Mouse (Mus musculus): ENCODE measurements at regions not wholly inside any gene's neighbourhood (a gene's known extent, or its start where the extent isn't known, plus 50 kb on each side); places are given as distances from the start of the nearest gene placed in this dataset.
A peak's percentile ranks its signal among the peaks of the same experiment; 100 is the strongest.
"Not testable (repeated sequence)": the region's sequence is repeated elsewhere in the genome, so short reads cannot be mapped to it uniquely, and the experiment has no call there.

DNA sequence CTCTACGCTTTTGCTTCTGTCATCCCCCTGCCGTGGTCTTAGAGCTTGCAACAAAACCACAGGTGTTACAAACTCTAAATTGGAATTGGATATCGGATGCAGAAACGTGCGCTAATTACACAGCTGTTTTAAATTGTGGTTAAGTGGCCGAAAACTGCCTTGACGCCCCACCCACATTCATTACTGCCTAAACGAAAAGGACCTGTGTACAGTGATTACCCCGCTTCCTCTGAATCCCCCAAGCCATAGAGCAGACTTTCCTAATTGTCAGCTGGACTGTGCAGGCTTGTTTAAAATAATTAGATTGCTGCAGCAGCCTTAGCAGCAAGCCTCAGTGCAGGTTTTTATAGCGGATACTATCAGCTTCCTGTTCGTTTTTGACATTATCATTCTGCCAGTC, 94.7 kb downstream of the Cxxc4 start:
- no peak for DNase-seq

DNA sequence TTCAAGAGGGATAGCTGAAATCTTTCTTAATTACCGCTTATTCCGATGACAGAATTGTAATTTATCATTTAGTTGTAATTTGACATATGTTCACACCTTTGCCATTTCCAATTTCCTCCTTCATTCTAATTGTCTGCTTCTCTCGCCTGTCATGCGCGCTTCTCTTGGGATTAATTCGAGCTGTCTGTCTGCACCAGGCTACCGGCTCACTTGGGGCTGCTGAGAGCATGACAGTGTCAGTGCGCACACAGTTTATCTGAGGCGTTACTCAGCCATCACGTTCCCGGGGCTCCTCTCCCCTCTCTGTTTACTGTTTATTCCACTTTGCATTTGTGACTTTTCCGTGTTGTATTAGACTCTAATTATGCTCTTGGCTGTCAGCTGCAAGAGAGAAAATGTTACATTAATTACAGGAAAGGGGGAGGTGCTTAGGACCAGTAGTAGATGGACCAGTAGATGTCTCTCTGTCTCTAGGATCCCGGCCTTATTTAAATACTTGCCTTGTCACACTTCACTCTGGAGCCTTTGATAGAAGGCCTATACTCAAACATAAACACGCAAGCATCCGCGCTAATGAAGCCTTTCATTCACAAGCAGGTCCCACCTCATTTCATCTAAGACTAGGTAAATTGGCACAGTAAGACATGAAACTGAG, 95.3 kb downstream of the Cxxc4 start:
- peak; percentile 12 for DNase-seq

DNA sequence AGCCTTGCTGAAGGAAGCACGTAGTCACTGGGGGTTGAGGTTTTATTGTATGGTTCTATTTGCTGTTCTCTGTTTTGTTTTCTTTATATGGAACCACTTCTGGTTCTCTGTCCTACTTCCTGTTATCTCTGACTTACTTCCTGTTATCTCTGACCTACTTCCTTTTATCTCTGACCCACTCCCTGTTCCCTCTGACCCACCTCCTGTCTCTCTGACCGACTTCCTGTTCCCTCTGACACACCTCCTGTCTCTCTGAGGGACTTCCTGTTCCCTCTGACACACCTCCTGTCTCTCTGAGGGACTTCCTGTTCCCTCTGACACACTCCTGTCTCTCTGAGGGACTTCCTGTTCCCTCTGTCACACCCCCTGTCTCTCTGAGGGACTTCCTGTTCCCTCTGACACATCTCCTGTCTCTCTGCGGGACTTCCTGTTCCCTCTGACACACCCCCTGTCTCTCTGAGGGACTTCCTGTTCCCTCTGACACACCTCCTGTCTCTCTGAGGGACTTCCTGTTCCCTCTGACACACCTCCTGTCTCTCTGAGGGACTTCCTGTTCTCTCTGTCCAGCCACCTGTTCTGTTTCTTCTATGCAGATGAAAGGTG, 102.9 kb downstream of the Cxxc4 start:
- not testable (repeated sequence) for DNase-seq

DNA sequence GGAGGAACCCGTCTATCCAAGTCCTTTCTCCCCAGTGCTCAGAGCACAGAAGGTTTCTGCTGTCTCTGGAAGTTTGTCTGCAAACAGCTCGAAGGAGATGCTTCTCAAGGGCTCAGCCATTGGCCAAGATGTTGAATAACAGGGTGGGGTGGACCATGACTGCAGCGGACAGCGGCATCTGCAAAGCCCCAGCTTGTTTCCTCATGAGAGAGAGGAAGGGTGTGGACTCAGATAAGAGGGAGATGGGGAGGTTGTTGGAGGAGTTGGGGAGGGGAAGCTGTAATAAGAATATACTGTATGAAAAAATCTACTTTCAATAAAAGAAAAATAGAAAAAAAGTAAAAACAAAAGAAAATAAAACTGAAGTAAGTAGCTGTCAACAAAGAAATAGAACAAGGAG, 129.7 kb downstream of the Cxxc4 start:
- DNase-seq: no peak

DNA sequence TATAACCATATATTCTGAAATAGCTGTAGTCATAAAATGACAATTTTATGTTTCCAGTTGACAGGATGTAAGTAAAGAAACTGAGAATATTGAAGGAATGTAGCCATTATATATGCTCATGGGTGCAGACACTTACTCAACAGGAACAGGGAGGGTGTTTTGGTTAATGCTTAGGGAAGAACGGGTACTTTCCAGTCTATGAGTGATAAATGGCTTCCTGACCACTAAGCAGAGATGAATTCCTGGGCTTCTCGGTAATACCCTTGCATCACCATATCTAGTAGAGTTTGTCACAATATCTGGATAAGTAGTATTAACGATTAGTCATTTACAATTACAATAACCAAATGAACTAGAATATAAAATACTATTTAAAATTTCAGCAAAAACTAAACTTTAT, 130.5 kb downstream of the Cxxc4 start:
- no peak for DNase-seq

DNA sequence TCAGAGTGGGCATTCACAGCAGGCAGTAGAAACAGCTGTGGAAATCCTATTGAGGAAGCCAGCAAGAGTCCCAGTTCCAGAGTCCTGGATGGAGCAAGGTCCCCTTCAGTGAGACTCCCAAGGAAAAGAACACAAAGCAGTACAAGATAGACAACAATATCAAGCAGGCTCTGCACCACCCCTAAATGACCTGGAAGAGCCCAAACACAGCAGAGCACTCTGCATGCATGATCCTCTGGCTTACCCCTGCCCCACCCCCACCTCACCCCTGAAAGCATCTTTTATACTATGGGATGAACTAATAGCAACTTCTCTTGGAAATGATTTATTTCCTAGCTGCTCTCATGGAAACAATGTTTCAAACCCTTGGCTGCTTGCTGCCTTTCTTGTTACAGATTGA, 132.3 kb downstream of the Cxxc4 start:
- DNase-seq: no peak

DNA sequence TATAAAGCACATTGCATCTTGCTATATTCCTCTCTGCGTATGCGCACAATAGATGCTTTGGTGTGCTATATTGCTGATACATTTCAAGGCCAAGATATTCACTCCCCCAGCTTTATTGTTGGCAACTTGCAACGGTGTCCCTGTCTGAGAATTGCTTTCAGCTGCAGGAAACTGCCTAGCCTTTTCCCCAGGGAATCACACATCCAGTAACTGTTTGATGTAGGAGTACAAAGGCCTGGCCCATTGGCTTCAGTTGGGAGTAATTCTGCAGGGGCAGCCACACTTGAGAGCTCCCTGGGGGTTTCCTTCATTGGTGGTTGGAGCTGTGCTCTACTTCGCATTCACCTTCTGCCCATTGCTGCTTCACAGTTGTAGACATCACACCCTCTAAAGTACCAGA, 132.8 kb downstream of the Cxxc4 start:
- DNase-seq: no peak

DNA sequence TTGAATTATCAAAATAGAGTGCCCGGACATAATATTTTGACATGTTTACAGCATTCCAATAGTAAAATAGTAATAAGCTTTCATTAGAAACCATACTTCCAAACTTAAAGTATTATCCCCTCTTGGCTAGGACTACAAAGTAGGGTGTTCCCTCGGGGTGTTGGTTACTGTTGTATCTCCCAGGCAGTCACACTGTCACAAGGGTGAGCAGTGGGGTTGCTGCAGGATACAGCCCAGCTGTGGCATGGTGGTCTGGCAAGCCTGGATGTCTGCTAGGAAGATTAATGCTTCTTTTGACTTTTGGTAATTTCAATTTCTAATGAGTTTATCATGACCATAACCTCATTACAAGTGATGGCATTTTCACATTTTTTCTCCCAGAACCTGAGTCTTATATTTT, 143.3 kb downstream of the Cxxc4 start:
- no peak for DNase-seq

DNA sequence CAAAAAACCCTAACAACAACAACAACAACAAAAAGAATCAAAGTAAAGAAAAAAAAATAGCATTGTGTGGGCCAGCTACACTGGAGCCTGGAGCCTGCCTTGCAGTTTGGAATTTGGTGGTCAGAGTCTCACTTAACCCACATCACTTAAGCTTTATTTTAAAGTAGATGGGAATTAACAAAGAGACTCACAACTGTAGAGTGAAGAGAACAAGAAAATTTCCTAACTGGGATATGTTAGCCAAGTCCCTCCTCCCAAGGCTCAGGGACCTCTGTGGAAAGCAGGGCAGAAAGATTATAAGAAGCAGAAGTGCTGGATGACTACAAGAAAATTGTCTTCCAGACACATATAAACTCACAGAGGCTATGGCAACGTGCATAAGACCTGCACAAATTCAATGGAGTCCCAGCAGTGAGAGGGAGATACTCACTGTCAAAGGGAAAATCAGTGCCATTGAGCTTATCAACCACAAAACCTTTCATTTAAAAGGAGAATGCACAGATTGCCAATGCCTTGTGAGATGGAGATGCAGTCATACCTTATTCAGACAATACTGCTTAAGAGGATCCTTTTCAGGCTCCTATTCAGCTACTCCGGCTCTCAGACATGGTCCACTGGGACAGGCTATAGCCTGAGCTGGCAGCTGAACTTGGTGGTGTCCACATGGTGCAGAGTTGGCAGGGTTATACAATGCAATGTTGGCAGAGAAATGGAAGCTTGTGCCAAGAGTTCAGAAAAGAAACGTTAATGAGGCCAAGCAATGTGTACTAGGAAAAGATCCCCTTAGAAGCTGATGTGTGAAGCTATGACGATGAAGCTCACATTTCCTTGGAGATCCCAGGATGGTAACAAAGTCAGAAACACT, 154.4 kb downstream of the Cxxc4 start:
- peak; percentile 2 for DNase-seq

DNA sequence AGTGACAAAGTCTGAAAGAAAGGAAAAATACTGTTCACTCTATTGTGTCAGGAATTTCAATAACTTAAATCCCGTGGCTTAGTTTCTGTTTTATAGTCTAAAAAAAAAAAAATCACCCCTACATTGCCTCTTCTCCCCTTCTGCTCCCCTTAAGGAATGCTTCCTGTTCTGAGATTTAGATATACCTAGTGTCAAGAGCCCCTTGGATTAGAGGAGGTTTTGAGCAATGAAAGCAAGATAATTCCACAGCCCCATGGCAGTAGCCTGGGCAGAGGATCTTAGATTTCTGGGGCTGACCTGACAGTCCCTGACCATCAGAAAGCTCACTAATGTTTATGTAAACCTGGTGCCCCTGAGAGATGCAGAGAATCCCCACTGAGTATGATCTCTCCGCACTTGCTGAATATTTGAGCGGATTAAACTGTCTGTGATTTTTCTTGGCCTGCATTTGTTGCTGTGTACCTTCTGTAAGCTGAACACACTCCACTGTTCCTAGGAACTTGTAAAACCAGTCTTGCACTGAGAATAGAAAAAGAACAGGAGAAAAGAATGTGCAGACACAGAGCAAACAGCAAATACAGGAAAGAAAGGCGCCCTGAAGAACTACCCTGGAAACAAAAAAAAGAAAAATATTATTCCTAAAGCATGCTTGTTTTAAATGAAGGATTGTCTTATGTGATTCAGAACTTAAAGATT, 164.3 kb downstream of the Cxxc4 start:
- no peak for DNase-seq

DNA sequence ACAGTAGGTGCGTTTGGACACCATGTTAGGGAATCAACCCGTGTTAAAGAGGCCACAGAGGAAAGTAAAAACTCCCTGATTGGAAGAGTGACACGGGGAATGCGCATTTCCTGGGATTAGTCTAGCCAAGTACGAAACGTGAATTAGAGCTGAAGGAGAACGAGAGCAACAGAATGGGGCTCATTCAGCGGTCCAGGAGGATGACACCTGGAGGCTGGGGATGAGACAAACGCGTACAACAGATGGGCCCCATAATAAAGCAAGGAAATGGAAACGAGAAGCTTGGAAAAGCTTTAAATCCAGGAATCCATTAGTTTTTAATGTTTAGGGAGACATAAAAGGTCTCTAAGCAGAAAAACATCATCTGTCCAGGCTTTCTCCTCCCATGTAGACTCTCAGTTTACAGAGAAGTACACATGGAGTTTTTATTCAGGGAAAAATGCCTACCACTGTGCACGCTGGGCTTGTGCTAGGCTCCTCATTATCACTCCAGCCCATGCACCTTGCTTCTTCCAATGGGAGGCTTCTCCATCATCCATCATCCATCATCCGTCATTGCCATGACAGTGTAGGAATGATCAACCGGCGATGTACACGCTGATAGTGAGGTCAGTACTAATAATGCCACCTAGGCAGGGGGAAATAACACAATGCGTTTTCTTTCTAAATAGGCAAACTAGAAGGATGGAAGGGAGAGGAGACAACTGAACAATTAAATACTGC, 179.5 kb downstream of the Cxxc4 start:
- no peak for DNase-seq

DNA sequence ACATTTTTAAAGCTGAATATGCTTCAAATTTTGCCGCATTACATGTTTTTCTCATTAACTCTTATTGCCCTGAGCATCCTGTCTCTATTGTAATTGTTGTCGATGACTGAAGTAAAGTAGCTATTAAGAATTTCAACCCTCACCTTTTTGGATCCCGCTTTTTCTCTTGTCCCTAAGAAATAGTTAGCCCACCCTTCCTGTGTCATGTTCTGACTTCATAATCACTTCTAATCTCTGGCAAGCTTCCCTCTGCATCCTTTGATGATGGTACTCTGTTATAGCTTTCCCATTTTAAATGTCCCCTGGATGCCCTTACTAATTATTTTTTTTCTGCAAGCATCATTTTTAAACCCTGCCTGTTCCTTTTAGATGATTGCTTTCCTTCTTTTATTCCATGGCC, 191.3 kb downstream of the Cxxc4 start:
- no peak for DNase-seq

DNA sequence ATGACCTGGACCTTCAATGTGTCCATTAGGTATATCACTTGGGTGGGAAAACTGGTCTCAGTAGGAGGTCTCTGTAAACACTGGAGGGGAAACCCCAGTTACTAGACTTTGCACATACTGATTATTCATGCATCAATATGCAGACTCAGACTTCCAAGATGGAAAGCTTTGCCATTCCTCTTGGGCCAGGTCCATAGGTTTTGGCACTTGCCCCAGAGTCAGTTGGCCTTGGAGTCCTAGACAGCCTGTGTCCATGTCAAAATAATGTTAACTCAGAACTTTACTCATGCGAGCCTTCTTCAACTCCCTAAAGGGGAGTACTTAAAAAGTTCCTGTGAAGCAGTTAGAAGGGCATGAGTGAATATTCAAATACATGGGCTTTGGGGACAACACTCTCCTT, 230.3 kb downstream of the Cxxc4 start:
- DNase-seq: no peak

DNA sequence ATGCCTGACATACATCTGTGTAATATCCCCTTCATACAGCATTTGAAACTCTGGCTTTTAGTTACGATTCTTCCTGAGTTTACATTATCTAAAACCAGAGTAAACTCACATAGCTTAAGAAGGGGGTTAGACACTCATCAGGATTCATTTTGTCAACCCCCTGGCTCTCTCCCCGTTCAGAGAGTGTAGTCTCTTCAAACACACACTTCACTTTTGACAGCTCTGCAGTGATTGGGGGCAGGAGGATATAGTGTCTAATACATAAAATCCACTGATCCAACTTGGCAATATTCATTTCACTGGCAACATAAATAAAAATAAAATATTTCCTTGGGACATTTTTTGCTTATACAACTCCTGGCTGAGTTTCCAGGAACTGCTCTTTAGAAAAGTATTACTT, 251.0 kb downstream of the Cxxc4 start:
- no peak for DNase-seq

DNA sequence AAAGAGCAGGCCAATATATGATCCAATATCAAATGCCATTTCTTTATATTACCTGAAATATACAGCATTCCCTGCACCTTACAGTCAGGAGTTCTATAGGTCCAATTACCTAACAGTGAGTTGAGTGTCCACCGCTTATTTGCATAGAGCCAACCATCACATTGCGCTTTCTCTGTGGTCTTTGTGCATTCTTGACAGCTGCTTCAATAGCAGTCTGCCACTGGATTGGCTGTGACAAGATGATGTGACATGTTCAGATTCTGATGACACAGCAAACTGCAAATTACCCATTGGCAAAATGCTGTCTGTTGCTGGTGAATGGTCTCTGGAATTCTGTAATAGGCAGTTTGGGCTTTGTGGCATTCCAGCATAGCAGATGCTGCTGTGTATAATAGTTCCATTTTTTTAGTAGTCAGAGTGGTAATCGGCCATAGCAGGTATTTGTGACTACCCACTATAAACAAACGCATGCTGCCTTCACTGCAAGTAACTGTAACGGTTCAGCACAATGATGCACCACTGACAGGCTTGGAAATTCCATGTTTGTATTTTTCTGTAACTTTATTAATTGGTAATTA, 253.8 kb downstream of the Cxxc4 start:
- no peak for DNase-seq

DNA sequence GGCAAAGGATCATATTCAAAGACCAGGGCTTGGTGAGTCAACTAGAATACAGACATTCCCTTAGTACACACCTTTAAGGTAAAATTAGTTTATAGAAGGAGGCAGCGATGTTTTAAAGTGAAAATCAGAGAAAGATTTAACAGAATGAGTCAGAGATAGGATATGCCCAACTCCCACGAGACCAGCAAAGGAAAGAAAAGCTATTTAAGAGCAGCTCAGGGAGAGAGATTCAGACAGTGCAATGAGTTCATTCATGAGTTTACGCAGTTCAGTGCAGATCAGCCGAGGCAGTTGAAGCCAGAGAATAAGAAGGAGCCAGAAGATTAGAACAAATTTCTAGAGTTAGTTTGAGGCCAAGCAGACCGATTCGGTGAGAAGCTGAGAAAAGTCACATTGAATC, 273.4 kb downstream of the Cxxc4 start:
- no peak for DNase-seq

DNA sequence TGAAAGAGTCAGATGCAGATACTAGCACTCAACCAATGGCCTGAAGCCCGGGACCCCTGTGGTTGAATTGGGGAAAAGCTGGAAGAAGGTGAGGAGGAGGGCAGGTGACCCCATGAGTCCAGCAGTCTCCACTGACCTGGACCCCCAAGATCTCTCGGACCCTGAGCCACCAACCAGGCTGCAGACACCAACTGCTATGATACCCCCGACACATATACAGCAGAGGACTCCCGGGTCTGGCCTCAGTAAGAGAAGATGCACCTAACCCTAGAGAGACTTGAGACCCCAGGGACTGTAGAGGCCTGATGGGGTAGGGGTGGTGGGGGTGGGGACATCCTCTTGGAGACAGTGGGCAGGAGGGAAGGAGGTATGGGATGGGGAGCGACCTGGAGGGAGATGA, 289.5 kb downstream of the Cxxc4 start:
- DNase-seq: no peak

DNA sequence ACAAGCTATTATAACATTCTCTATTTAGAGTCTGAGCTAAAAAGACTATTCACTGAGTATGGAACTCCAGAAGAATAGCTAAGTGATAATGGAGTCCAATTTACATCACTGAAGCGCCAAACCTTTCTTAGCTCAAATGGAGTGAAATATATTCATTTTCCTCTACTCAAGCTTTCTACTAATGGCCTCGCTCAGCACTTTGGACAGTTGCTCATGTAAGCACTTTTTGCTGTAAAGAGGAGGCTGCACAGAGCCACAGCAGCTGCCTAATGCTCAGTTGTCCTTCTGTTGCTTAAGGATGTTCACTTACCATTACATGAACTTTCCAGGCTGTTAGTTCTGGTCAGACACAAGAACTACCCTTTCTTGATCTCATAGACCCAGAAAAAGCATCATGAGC, 268.7 kb upstream of the Tacr3 start:
- DNase-seq: no peak

DNA sequence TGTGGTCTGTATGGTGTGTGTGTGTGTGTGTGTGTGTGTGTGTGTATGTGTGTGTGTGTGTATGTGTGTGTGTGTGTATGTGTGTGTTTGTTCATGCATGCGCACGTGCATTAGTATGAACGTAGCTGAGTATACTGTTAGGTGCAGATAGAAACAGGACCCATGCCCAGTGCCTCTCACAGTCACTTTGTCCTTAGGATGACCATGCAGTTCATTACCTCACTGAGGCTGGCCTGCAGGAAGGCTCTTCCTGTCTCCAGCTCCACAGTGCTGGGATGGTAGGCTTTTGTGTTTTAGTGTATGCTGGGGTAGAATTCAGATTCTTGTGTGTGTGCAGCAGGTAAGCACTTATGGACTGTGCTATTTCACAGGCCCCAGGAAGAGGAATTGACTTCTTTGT, 250.0 kb upstream of the Tacr3 start:
- no peak for DNase-seq

DNA sequence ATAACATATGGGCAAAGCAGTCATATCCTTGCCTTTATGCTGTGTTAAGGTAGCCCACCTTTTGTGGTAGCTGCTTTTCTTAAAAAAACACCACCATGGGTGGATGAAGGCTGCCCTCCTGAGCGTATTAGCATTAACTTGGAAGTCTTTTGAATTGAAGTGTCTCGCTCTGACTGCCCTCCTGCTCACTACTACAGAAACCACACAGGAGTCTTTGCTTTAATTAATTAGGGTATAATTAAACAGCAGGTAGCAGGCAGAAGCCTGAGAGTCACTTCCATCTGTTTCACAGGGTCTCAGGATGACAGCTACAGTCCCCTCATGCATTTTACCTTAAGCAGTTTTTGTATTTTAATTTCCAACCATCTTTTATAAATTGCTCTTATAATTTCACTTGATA, 240.2 kb upstream of the Tacr3 start:
- DNase-seq: no peak

DNA sequence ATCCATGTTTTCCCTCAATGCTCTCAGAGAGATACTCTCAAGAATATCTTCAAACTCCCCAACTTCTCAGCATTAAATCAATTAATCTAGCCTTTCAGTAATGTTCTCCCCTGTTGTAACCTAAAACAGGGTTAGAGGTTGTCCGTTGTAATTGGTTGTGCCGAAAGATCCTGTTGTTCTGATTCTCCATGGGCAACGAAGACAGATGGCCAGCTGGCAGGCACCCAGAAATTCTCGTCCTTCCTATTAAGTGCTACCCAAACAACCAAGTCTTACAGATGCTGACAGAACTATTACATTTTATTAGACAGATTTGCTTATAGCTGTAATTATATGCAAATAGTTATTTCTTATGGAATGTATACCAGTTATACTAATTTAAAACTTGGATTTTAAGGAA, 225.9 kb upstream of the Tacr3 start:
- DNase-seq: no peak

DNA sequence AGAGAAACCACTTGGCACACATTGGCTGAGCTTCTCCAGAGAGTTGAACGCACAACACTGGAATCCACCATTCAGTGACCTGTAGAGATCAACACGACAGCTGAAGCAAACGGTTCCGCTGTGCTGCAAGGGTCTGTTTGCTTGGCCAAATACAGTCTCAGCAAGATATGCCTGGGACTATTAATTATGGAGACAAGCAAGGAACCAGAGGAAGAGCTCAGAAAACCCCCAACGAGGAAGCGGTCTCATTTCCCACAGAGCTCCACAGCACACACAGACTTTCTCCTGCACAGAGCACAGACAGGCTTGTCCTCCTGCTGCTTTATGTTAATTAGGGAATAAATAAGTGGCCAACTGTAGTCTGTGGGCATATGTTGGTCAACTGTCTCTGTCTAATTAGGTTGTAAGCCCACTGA, 223.4 kb upstream of the Tacr3 start:
- DNase-seq: no peak

DNA sequence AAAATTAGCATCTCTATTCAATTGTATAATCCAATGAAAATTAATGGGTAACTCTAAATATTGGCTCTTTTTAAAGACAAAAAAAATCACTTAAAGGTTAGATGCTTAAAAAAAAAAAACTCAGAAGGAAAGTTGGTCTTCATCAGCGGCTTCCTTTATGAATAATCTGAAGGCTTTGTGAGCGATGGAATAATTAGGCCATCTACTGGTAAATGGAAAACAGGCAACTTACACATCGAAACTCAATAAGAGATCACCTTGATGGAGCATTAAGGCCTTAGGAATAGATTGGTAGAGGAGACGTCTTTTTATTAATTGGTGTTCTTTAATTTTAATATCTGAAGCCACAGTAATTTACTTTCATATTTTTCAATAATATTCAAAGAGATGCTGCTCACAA, 218.6 kb upstream of the Tacr3 start:
- DNase-seq: no peak
